Mouse (Mus musculus) embryonic facial prominence, embryonic 11.5 days (tissue): ENCODE data around the gene Gm648. TPM values are rescaled to one million over a fixed set of nuclear protein-coding genes. Genes with fewer than 3 reads are reported as not detected.

Experiments
- ATAC-seq: fragments of 200-750 bp; cut with Nextera tagmentation; replicated peaks from 2 replicates; pipeline ENCODE4 v1.8.0; 2017; ENCODE audit warnings: low read depth; ENCODE audit not compliant: insufficient number of reproducible peaks, low FRiP score, low TSS enrichment
- DNase-seq: peaks from one replicate; pipeline ENCODE4 v3.0.0-alpha.2; 2015; ENCODE audit warnings: low spot score
- H3K27ac ChIP-seq: fragments of 300-500 bp; sonication (generic); replicated peaks from 2 replicates; pipeline ENCODE4 v1.5.1; 2014; ENCODE audit warnings: mild to moderate bottlenecking, low read depth, low read length, control low read depth
- H3K27me3 ChIP-seq: fragments of 300-500 bp; sonication (generic); 2 replicates; pipeline ENCODE4 v1.6.1; 2014; ENCODE audit warnings: mild to moderate bottlenecking, low read length, moderate library complexity, mixed read lengths; ENCODE audit not compliant: control insufficient read depth, insufficient read depth
- H3K36me3 ChIP-seq: fragments of 300-500 bp; sonication (generic); replicated peaks from 2 replicates; pipeline ENCODE4 v1.6.1; 2014; ENCODE audit warnings: low read depth, mild to moderate bottlenecking, low read length, moderate library complexity, mixed read lengths; ENCODE audit not compliant: control insufficient read depth, insufficient read depth
- H3K4me1 ChIP-seq: fragments of 300-500 bp; sonication (generic); 2 replicates; pipeline ENCODE4 v1.6.1; 2014; ENCODE audit warnings: low read length, mixed read lengths; ENCODE audit not compliant: control insufficient read depth, insufficient read depth
- H3K4me2 ChIP-seq: fragments of 300-500 bp; sonication (generic); 2 replicates; pipeline ENCODE4 v1.6.1; 2014; ENCODE audit warnings: low read depth, mild to moderate bottlenecking, control low read depth, low read length, moderate library complexity
- H3K4me3 ChIP-seq: fragments of 300-500 bp; sonication (generic); 2 replicates; pipeline ENCODE4 v1.5.1; 2014; ENCODE audit warnings: low read depth, low read length, control low read depth
- H3K9ac ChIP-seq: fragments of 300-500 bp; sonication (generic); replicated peaks from 2 replicates; pipeline ENCODE4 v1.6.1; 2014; ENCODE audit warnings: mild to moderate bottlenecking, control low read depth, low read length
- H3K9me3 ChIP-seq: fragments of 300-500 bp; sonication (generic); replicated peaks from 2 replicates; pipeline ENCODE4 v1.6.1; 2016; ENCODE audit warnings: mild to moderate bottlenecking, low read length, inconsistent platforms, mixed read lengths; ENCODE audit not compliant: control insufficient read depth
- WGBS: fragments of 180-500 bp; shearing (Covaris S2); extraction: QIAGEN DNeasy Blood & Tissue Kit; methylation state at CpG from one replicate; pipeline ENCODE4 v1.1.7; 2014; 5-methylcytosine and 5-hydroxymethylcytosine counted together
- polyA plus RNA-seq: library from polyadenylated mRNA; unstranded; fragments of >200 nt; fragmentation: Nextera tagmentation; extraction: Ambion mirVana; gene quantifications from 2 replicates; pipeline ENCODE4 v1.2.1, GENCODE M21; 2014

Gm648 gene
- not detected in 2 replicates for polyA plus RNA-seq

GRCm38 (mm10) chrX:56549506-56549905, at the start of gene Gm648:
Gm648 (minus strand) TSS chrX:56549606.
- WGBS = 78% methylated on average over 7 of the region's 7 CpGs
- no peak for ATAC-seq
- Histone ChIP-seq H3K4me3 (no peak within 1 kb of the TSS), H3K9ac (no peak within 1 kb of the TSS), H3K36me3 (no peaks in the 10 kb centered on the region), H3K27me3 (no peaks in the 10 kb centered on the region), H3K27ac (no peak within 1 kb of the TSS), H3K4me2 (no peak within 1 kb of the TSS), H3K4me1 (no peaks in the 10 kb centered on the region), H3K9me3 (no peaks in the 10 kb centered on the region)
- no peak for DNase-seq

GRCm38 (mm10) chrX:56597887-56598640, 48.7 kb upstream of the Gm648 start, which contains the start of gene Mmgt1:
Mmgt1 (minus strand) TSS chrX:56598069.
- DNase-seq (peak; percentile 93), ATAC-seq (peak; percentile 99)
- no peaks in the 10 kb centered on the region for H3K9me3 ChIP-seq
- peak within 1 kb of the TSS; percentile 39 for H3K4me2 ChIP-seq
- no peaks in the 10 kb centered on the region for H3K4me1 ChIP-seq
- 10% methylated on average over 38 of the region's 44 CpGs for WGBS
- H3K9ac ChIP-seq = peak within 1 kb of the TSS; percentile 77
- no peaks in the 10 kb centered on the region for H3K27me3 ChIP-seq
- no peak within 1 kb of the TSS for H3K27ac ChIP-seq
- H3K36me3 ChIP-seq = no peaks in the 10 kb centered on the region
- peak within 1 kb of the TSS; percentile 66 for H3K4me3 ChIP-seq

GRCm38 (mm10) chrX:56597219-56597886, 47.9 kb upstream of the Gm648 start:
- H3K9ac ChIP-seq = peak overlapping the region; percentile 77
- no peaks in the 10 kb centered on the region for H3K27me3 ChIP-seq
- WGBS = 14% methylated on average over 25 of the region's 25 CpGs
- no peaks in the 10 kb centered on the region for H3K9me3 ChIP-seq
- peak overlapping the region; percentile 66 for H3K4me3 ChIP-seq
- no peak overlapping the region for H3K27ac ChIP-seq
- peak overlapping the region; percentile 39 for H3K4me2 ChIP-seq
- DNase-seq (peak; percentile 4), ATAC-seq (peak; percentile 60)
- H3K4me1 ChIP-seq = no peaks in the 10 kb centered on the region
- no peaks in the 10 kb centered on the region for H3K36me3 ChIP-seq

DNA sequence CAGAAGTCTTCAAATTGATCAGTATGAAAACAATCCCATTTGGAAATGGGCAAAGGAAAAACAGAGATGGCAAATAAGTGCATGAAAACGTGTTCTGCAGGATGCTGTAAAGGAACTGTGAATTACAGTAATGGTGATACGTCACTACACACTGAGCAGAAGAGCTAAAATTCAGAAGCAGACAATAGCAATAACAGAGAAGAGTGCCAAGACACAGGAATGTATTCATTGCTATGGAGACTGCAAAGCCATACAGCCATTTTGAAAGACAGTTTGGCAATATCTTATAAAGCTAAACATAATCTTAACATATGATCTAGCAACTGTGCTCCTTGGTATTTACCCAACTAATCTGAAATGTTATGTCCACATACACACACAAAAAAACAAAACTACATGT, 28.8 kb upstream of the Gm648 start:
- Histone ChIP-seq H3K27ac (no peak overlapping the region), H3K4me1 (no peaks in the 10 kb centered on the region), H3K36me3 (no peaks in the 10 kb centered on the region), H3K27me3 (no peaks in the 10 kb centered on the region), H3K4me2 (no peak overlapping the region), H3K9ac (no peak overlapping the region), H3K4me3 (no peak overlapping the region), H3K9me3 (no peaks in the 10 kb centered on the region)
- DNase-seq (no peak), ATAC-seq (no peak)
- 74% methylated on average over 2 of the region's 2 CpGs for WGBS

DNA sequence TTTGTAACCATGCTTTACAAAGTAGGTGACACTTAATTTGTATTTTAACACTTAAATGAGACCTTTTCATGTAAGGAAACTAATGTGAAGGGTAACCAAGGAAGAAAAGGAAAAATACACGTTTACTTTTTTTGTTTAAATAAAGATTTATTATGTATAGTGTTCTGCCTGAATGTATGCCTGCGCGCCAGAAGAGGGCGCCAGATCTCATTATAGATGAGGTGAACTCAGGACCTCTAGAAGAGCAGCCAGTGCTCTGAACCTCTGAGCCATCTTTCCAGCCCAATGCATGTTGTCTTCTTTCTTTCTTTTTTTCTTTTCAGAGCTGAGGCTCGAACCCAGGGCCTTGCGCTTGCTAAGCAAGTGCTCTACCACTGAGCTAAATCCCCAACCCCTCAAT, 23.1 kb upstream of the Gm648 start:
- no peak overlapping the region for H3K9ac ChIP-seq
- no peak overlapping the region for H3K4me3 ChIP-seq
- H3K4me2 ChIP-seq = no peak overlapping the region
- H3K4me1 ChIP-seq = no peaks in the 10 kb centered on the region
- no peaks in the 10 kb centered on the region for H3K9me3 ChIP-seq
- DNase-seq = peak; percentile 22
- no peak for ATAC-seq
- no peaks in the 10 kb centered on the region for H3K36me3 ChIP-seq
- no peaks in the 10 kb centered on the region for H3K27me3 ChIP-seq
- WGBS = 30% methylated on average over 6 of the region's 6 CpGs
- H3K27ac ChIP-seq = no peak overlapping the region

- WGBS = 84% methylated on average over 3 of the region's 3 CpGs
- Histone ChIP-seq H3K4me2 (no peak overlapping the region), H3K27ac (no peak overlapping the region), H3K27me3 (no peaks in the 10 kb centered on the region), H3K9ac (no peak overlapping the region), H3K36me3 (no peaks in the 10 kb centered on the region), H3K4me3 (no peak overlapping the region), H3K4me1 (no peaks in the 10 kb centered on the region), H3K9me3 (no peaks in the 10 kb centered on the region)
- no peak for DNase-seq
- no peak for ATAC-seq
Observed at GRCm38 (mm10) chrX:56553584-56553983, 4.2 kb upstream of the Gm648 start.

- H3K9me3 ChIP-seq = no peaks in the 10 kb centered on the region
- no peak overlapping the region for H3K4me3 ChIP-seq
- 52% methylated on average over 4 of the region's 4 CpGs for WGBS
- H3K9ac ChIP-seq = no peak overlapping the region
- no peaks in the 10 kb centered on the region for H3K4me1 ChIP-seq
- no peak overlapping the region for H3K4me2 ChIP-seq
- H3K27me3 ChIP-seq = no peaks in the 10 kb centered on the region
- H3K36me3 ChIP-seq = no peaks in the 10 kb centered on the region
- no peak for ATAC-seq
- H3K27ac ChIP-seq = no peak overlapping the region
- peak; percentile 36 for DNase-seq
Observed at GRCm38 (mm10) chrX:56537162-56537561, 12.2 kb downstream of the Gm648 start.

DNA sequence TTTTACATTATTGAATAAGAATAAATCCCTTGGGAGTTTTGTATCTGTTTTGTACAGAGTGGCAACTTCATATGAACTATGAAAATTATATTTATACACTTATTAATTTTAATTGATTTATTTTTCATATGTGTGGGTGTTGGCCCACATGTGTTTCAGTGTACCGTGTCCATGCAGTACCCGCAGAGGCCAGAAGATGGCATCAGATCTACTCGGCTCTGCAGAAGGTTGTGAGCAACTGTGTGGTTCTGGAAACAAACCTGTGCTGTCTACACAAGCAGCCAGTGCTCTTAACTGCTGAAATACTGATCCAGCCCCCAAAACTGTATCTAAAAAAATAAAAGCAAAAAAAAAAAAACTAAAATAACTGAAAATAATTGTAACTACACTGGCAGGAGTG, 18.1 kb downstream of the Gm648 start:
- DNase-seq = peak; percentile 59
- H3K4me1 ChIP-seq = no peaks in the 10 kb centered on the region
- no peaks in the 10 kb centered on the region for H3K36me3 ChIP-seq
- no peak overlapping the region for H3K9ac ChIP-seq
- no peak overlapping the region for H3K4me2 ChIP-seq
- ATAC-seq = no peak
- H3K4me3 ChIP-seq = no peak overlapping the region
- no peak overlapping the region for H3K27ac ChIP-seq
- H3K9me3 ChIP-seq = no peaks in the 10 kb centered on the region
- WGBS = 9% methylated on average over 3 of the region's 3 CpGs
- no peaks in the 10 kb centered on the region for H3K27me3 ChIP-seq
